22 mouse cellular contexts compared by ENCODE assay signal in genomic region chr3:105797427-105797826, GRCm38 (mm10). TPM values are rescaled to one million over a fixed set of nuclear protein-coding genes. Genes with fewer than 3 reads are reported as not detected.
DNase-seq lines count a peak whose midpoint lies in the region; ATAC-seq and TF ChIP-seq lines count a peak whose summit lies in the region.
"Had no signal": no experiment of that assay in that cellular context is flagged by ENCODE, and none has a peak within 500 bp of the region (broad histone marks: within the 10 kb centered on the region; RNA-seq: fewer than 3 reads in every experiment).

No protein-coding gene starts in this region.

- TF ChIP-seq CTCF in heart, adult 2 months (IDR thresholded peaks at IDR 0.05), result no peak
- TF ChIP-seq CTCF in thymus, adult 2 months (IDR thresholded peaks at IDR 0.05; ENCODE audit: borderline replicate concordance, control insufficient read depth, extremely low read depth, insufficient read depth, low read length, poor library complexity), result no peak
- TF ChIP-seq CTCF in liver, embryonic 14.5 days (IDR thresholded peaks at IDR 0.05; ENCODE audit: low read depth), result no peak

- peak overlapping the region; percentile 11; the same call in 1 of the 2 replicates for H3K4me2 ChIP-seq in liver, embryonic 14.5 days (ENCODE audit: low read depth)
- H3K4me2 ChIP-seq: forebrain, embryonic 15.5 days; heart, embryonic 15.5 days; hindbrain, embryonic 15.5 days; intestine, embryonic 15.5 days; limb, embryonic 15.5 days; midbrain, embryonic 13.5 days had no signal

- no peaks in the 10 kb centered on the region for H3K27me3 ChIP-seq in heart, adult 2 months (ENCODE audit: control insufficient read depth, insufficient read depth, low read length)
- no peaks in the 10 kb centered on the region for H3K27me3 ChIP-seq in thymus, adult 2 months (ENCODE audit: control insufficient read depth, insufficient read depth, low read length)
- H3K27me3 ChIP-seq in liver, embryonic 14.5 days (ENCODE audit: control insufficient read depth, insufficient read depth, low read length), result no peaks in the 10 kb centered on the region
- H3K27me3 ChIP-seq: forebrain, embryonic 15.5 days; heart, embryonic 15.5 days; hindbrain, embryonic 15.5 days; intestine, embryonic 15.5 days; limb, embryonic 15.5 days; midbrain, embryonic 13.5 days had no signal

- H3K79me2 ChIP-seq in heart, adult 2 months (replicated peaks; ENCODE audit: control insufficient read depth, insufficient read depth, low read length), result peaks cover 2% of the 10 kb centered on the region

- no peak overlapping the region for H3K9ac ChIP-seq in heart, adult 2 months (ENCODE audit: low read depth, low read length)
- no peak overlapping the region for H3K9ac ChIP-seq in liver, embryonic 14.5 days (replicated peaks)
- H3K9ac ChIP-seq: forebrain, embryonic 15.5 days; heart, embryonic 15.5 days; hindbrain, embryonic 15.5 days; intestine, embryonic 15.5 days; limb, embryonic 15.5 days; midbrain, embryonic 13.5 days had no signal

- no peaks in the 10 kb centered on the region for H3K9me3 ChIP-seq in liver, embryonic 14.5 days (ENCODE audit: control insufficient read depth, low read length)
- H3K9me3 ChIP-seq: forebrain, embryonic 15.5 days; heart, embryonic 15.5 days; hindbrain, embryonic 15.5 days; intestine, embryonic 15.5 days; limb, embryonic 15.5 days; midbrain, embryonic 13.5 days had no signal

- 36% methylated on average over 2 of the region's 2 CpGs for WGBS in heart, adult 2 months
- 66% methylated on average over 2 of the region's 2 CpGs for WGBS in thymus, adult 2 months
- 51% methylated on average over 2 of the region's 2 CpGs for WGBS in liver, embryonic 14.5 days (ENCODE audit: insufficient replicate concordance)

- H3K4me1 ChIP-seq in heart, adult 2 months (ENCODE audit: control insufficient read depth, insufficient read depth, low read length), result peaks cover 15% of the 10 kb centered on the region
- H3K4me1 ChIP-seq in thymus, adult 2 months (replicated peaks; ENCODE audit: control insufficient read depth, insufficient read depth, low read length), result peaks cover 19% of the 10 kb centered on the region
- peaks cover 31 to 33% of the 10 kb centered on the region in 2 experiments for H3K4me1 ChIP-seq in liver, embryonic 14.5 days (replicated peaks; ENCODE audit: control insufficient read depth in 2 of 2, insufficient read depth in 2 of 2, low read length in 1 of 2)

- DNase-seq in heart, adult 2 months, result no peak
- DNase-seq in heart, adult 9 months (ENCODE audit: low spot score in 2 of 2), result no peak
- DNase-seq in thymus, adult 2 months, result no peak
- no peak for DNase-seq in thymus, postnatal 25 days
- no peak for DNase-seq in liver, embryonic 14.5 days (ENCODE audit: low read depth in 3 of 3, low spot score in 3 of 3)
- no peak for DNase-seq in embryo, embryonic 11 days
- no peak for DNase-seq in kidney, adult 9 months
- DNase-seq: adrenal gland, postnatal 14 days; cerebellum, adult 8-10 months; cerebellum, postnatal 36 days; gastrocnemius, postnatal 14 days; heart, postnatal 36 days; kidney, postnatal 4 days; left cerebral cortex, postnatal 4 days; thymus, postnatal 14 days had no signal

- intact Hi-C loops in heart, adult 2 months (cut with DNase I), result no loop called here

- no peak overlapping the region for H3K4me3 ChIP-seq in heart, adult 2 months
- no peak overlapping the region for H3K4me3 ChIP-seq in thymus, adult 2 months (ENCODE audit: control insufficient read depth, insufficient read depth, low read length)
- no peak overlapping the region for H3K4me3 ChIP-seq in liver, embryonic 14.5 days (ENCODE audit: insufficient read depth in 1 of 2, low read depth in 2 of 2, low read length in 2 of 2)
- H3K4me3 ChIP-seq: forebrain, embryonic 15.5 days; heart, embryonic 15.5 days; hindbrain, embryonic 15.5 days; intestine, embryonic 15.5 days; limb, embryonic 15.5 days; midbrain, embryonic 13.5 days had no signal

- H3K36me3 ChIP-seq in heart, adult 2 months (ENCODE audit: control insufficient read depth, insufficient read depth, low read length), result peaks cover 27% of the 10 kb centered on the region
- no peaks in the 10 kb centered on the region for H3K36me3 ChIP-seq in thymus, adult 2 months (ENCODE audit: control insufficient read depth, insufficient read depth, low read length)
- H3K36me3 ChIP-seq in liver, embryonic 14.5 days (replicated peaks; ENCODE audit: control insufficient read depth, insufficient read depth, low read depth), result no peaks in the 10 kb centered on the region
- H3K36me3 ChIP-seq: forebrain, embryonic 15.5 days; hindbrain, embryonic 15.5 days; intestine, embryonic 15.5 days; limb, embryonic 15.5 days; midbrain, embryonic 13.5 days had no signal

- no peak for TF ChIP-seq POLR2A in heart, adult 2 months (IDR thresholded peaks at IDR 0.05; ENCODE audit: insufficient read depth, low read depth, low read length)
- no peak for TF ChIP-seq POLR2A in thymus, adult 2 months (IDR thresholded peaks at IDR 0.05; ENCODE audit: control insufficient read depth, extremely low read depth, insufficient read depth, low read length, poor library complexity)

- no peak for TF ChIP-seq EP300 in heart, adult 2 months (IDR thresholded peaks at IDR 0.05; ENCODE audit: insufficient read depth, low read depth, low read length)
- no peak for TF ChIP-seq EP300 in liver, embryonic 14.5 days (IDR thresholded peaks at IDR 0.05; ENCODE audit: low read depth)

- ATAC-seq in liver, embryonic 14.5 days (ENCODE audit: insufficient read depth), result no peak
- ATAC-seq: activated CD4-positive, CD25-positive, alpha-beta regulatory T cell, adult 4 months; forebrain, embryonic 15.5 days; intestine, embryonic 15.5 days; midbrain, embryonic 13.5 days had no signal

- H3K27ac ChIP-seq in heart, adult 2 months, result peak overlapping the region; percentile 8; the same call in 1 of the 2 replicates
- 0 out of 2 replicates have a peak overlapping the region, but pooled peaks have one; percentile 23 for H3K27ac ChIP-seq in thymus, adult 2 months (ENCODE audit: control insufficient read depth, insufficient read depth, low read length)
- no peak overlapping the region for H3K27ac ChIP-seq in liver, embryonic 14.5 days
- H3K27ac ChIP-seq: forebrain, embryonic 15.5 days; heart, embryonic 15.5 days; hindbrain, embryonic 15.5 days; intestine, embryonic 15.5 days; limb, embryonic 15.5 days; midbrain, embryonic 13.5 days had no signal

RNA-seq across cellular contexts. Expression of gene Rap1a, which starts 3.7 kb away (rescaled TPM):
- 100 to 1,000 TPM; 101 to 113 TPM for total RNA-seq in heart, adult 2 months (2021)
- polyA plus RNA-seq in heart, adult 2 months (2012; rRNA removed), result 12.8 and 34.5 TPM in 2 replicates
- polyA plus RNA-seq in thymus, adult 2 months (2012; rRNA removed), result 11.8 and 14.4 TPM in 2 replicates
- 20.5 and 37.4 TPM in 2 replicates for polyA plus RNA-seq in liver, embryonic 14.5 days (2012; rRNA removed)
- polyA plus RNA-seq in liver, embryonic 14.5 days (2014; fragmentation: Nextera tagmentation; extraction: Ambion mirVana), result 81.3 and 86.2 TPM in 2 replicates
